Mouse (Mus musculus) urinary bladder, postnatal 14 days (tissue): ENCODE data around the gene Rnf187.
A peak's percentile ranks its signal among the peaks of the same experiment; 100 is the strongest.

Experiments
- DNase-seq: peaks from one replicate; pipeline ENCODE4 v3.0.0; 2021; ENCODE audit warnings: low spot score

Gene Rnf187

GRCm38 (mm10) chr11:58947306-58947705 lies 8.6 kb upstream of the Rnf187 start:
- no peak for DNase-seq

- DNase-seq: no peak
Observed at GRCm38 (mm10) chr11:58944136-58944535, 5.4 kb upstream of the Rnf187 start.

- DNase-seq: no peak
Observed at GRCm38 (mm10) chr11:58939088-58939439, 348 bp upstream of the Rnf187 start.

- no peak for DNase-seq
Observed at GRCm38 (mm10) chr11:58937909-58938308, 807 bp downstream of the Rnf187 start.

- no peak for DNase-seq
Observed at GRCm38 (mm10) chr11:58931576-58931975, 7.1 kb downstream of the Rnf187 start.

GRCm38 (mm10) chr11:58930254-58930653 lies 8.5 kb downstream of the Rnf187 start:
- DNase-seq: no peak

GRCm38 (mm10) chr11:58929641-58930040 lies 9.1 kb downstream of the Rnf187 start:
- DNase-seq: no peak

- DNase-seq: no peak
Observed at GRCm38 (mm10) chr11:58929055-58929454, 9.7 kb downstream of the Rnf187 start.

GRCm38 (mm10) chr11:58927790-58928651 lies 10.7 kb downstream of the Rnf187 start:
- peak; percentile 41 for DNase-seq

GRCm38 (mm10) chr11:58927053-58927452 lies 11.7 kb downstream of the Rnf187 start:
- no peak for DNase-seq

GRCm38 (mm10) chr11:58926651-58927050 lies 12.1 kb downstream of the Rnf187 start:
- DNase-seq: no peak

GRCm38 (mm10) chr11:58922420-58922819 lies 16.3 kb downstream of the Rnf187 start:
- no peak for DNase-seq

- no peak for DNase-seq
Observed at GRCm38 (mm10) chr11:58918759-58919158, 20.0 kb downstream of the Rnf187 start.

GRCm38 (mm10) chr11:58917745-58918366 lies 20.9 kb downstream of the Rnf187 start, which contains the start of gene Btnl10:
Gene Btnl10, plus strand, starts transcription at chr11:58917908.
- no peak for DNase-seq

GRCm38 (mm10) chr11:58916879-58917744 lies 21.6 kb downstream of the Rnf187 start:
- DNase-seq: peak; percentile 28

- DNase-seq: peak; percentile 14
Observed at GRCm38 (mm10) chr11:58914461-58915028, 24.2 kb downstream of the Rnf187 start.

GRCm38 (mm10) chr11:58913776-58914175 lies 24.9 kb downstream of the Rnf187 start:
- no peak for DNase-seq

- no peak for DNase-seq
Observed at GRCm38 (mm10) chr11:58904838-58905237, 33.9 kb downstream of the Rnf187 start.

GRCm38 (mm10) chr11:58904410-58904718 lies 34.4 kb downstream of the Rnf187 start:
- DNase-seq: no peak

- peak; percentile 95 for DNase-seq
Observed at GRCm38 (mm10) chr11:58903511-58904409, 35.0 kb downstream of the Rnf187 start, which contains the start of gene Zfp39. Gene Zfp39, minus strand, starts transcription at chr11:58904225.

- DNase-seq: no peak
Observed at GRCm38 (mm10) chr11:58901080-58901479, 37.6 kb downstream of the Rnf187 start.
